Mouse (Mus musculus) neural tube, embryonic 13.5 days (tissue): ENCODE data around the gene Gm27027. TPM values are rescaled to one million over a fixed set of nuclear protein-coding genes. Genes with fewer than 3 reads are reported as not detected.

Experiments used
- ATAC-seq: fragments of 200-750 bp; cut with Nextera tagmentation; 2 replicates; pipeline ENCODE4 v1.8.0; 2017; ENCODE audit warnings: low read depth, mild to moderate bottlenecking, moderate TSS enrichment, moderate library complexity
- H3K27ac ChIP-seq: fragments of 300-500 bp; sonication (generic); replicated peaks from 2 replicates; pipeline ENCODE4 v1.5.1; 2015; ENCODE audit warnings: moderate library complexity, mild to moderate bottlenecking, inconsistent platforms
- H3K27me3 ChIP-seq: fragments of 300-500 bp; sonication (generic); 2 replicates; pipeline ENCODE4 v1.6.1; 2015; ENCODE audit warnings: mild to moderate bottlenecking, inconsistent platforms
- H3K36me3 ChIP-seq: fragments of 300-500 bp; sonication (generic); 2 replicates; pipeline ENCODE4 v1.6.1; 2015; ENCODE audit warnings: mild to moderate bottlenecking, inconsistent platforms
- H3K4me1 ChIP-seq: fragments of 300-500 bp; sonication (generic); replicated peaks from 2 replicates; pipeline ENCODE4 v1.6.1; 2015; ENCODE audit warnings: inconsistent platforms
- H3K4me2 ChIP-seq: fragments of 300-500 bp; sonication (generic); 2 replicates; pipeline ENCODE4 v1.6.1; 2015; ENCODE audit warnings: inconsistent platforms, mild to moderate bottlenecking, moderate library complexity
- H3K4me3 ChIP-seq: fragments of 300-500 bp; sonication (generic); 2 replicates; pipeline ENCODE4 v1.5.1; 2015; ENCODE audit warnings: mild to moderate bottlenecking, inconsistent platforms
- H3K9ac ChIP-seq: fragments of 300-500 bp; sonication (generic); 2 replicates; pipeline ENCODE4 v1.6.1; 2015; ENCODE audit warnings: moderate library complexity, mild to moderate bottlenecking, inconsistent platforms
- H3K9me3 ChIP-seq: fragments of 300-500 bp; sonication (generic); 2 replicates; pipeline ENCODE4 v1.6.1; 2016; ENCODE audit warnings: inconsistent platforms
- WGBS: fragments of 180-500 bp; shearing (Covaris S2); methylation state at CpG from one replicate; pipeline ENCODE4 v1.1.7; 2015; 5-methylcytosine and 5-hydroxymethylcytosine counted together
- polyA plus RNA-seq: library from polyadenylated mRNA; unstranded; fragments of >200 nt; fragmentation: Nextera tagmentation; extraction: Ambion mirVana; gene quantifications from 2 replicates; pipeline ENCODE4 v1.2.1, GENCODE M21; 2015

The Gm27027 gene
- polyA plus RNA-seq: not detected in 2 replicates

- Histone ChIP-seq H3K36me3 (peaks cover 82% of the 10 kb centered on the region), H3K9ac (no peak within 1 kb of the TSS), H3K9me3 (no peaks in the 10 kb centered on the region), H3K4me3 (no peak within 1 kb of the TSS), H3K4me1 (peaks cover 20% of the 10 kb centered on the region), H3K4me2 (no peak within 1 kb of the TSS), H3K27ac (no peak within 1 kb of the TSS), H3K27me3 (no peaks in the 10 kb centered on the region)
- ATAC-seq: no peak
- 84% methylated on average over 6 of the region's 6 CpGs for WGBS
Measured at GRCm38 (mm10) chr2:93996254-93996653, at the start of gene Gm27027. Gene Gm27027, minus strand, starts transcription at chr2:93996354.

DNA sequence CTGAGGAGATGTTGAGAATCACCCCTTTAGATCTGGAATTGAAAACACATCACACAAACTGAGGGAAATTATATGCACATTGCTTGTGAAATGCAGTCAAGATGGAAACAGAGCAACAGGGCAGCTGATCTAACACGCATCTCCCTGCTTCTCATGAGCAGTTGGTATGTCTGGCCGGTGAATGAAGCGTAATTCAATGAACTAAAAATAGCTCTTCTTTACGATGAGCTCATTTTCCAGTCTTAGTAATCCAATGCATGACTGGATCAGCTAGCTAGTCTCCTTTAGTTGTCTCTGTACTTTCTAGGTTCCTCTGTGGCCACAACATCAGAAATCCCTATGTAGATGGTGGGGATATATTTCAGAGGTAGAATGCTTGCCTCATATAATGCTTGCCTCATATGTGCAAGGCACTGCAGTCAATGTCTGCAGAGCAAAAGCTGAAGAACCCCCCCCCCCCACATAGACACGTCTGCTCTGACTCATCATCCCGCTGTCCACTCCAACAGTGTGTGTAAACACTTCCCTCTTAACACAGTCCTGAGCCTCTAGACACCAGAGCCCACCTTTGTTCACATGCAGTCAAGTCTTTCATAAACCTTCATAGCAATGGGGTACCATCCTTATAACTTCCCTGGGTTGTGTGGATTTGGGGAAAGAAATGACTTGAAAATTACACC, 49.4 kb upstream of the Gm27027 start:
- H3K4me1 ChIP-seq: peaks cover 49% of the 10 kb centered on the region

DNA sequence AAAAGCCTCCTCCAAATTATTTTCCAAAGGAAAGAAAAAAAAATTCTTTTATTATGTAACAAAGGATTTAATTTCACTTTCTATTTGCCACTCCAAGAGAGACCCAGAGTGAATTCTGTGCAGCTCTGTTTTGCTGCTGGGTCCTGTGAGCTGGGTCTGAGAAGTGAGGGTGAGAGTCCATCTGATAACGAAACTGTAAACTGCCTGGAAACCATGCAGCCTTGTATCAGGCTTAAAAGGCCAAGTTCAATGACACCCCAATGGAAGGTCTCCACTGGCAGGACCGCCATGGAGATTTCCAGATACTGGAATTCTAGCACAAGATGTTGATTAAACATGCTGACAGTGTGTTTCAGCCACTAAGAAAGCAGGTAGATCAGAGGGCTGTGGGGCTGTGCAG, 48.0 kb upstream of the Gm27027 start:
- Histone ChIP-seq H3K4me1 (peaks cover 38% of the 10 kb centered on the region), H3K4me3 (no peak overlapping the region), H3K9me3 (no peaks in the 10 kb centered on the region), H3K4me2 (no peak overlapping the region), H3K27me3 (no peaks in the 10 kb centered on the region), H3K36me3 (no peaks in the 10 kb centered on the region), H3K9ac (no peak overlapping the region), H3K27ac (no peak overlapping the region)
- ATAC-seq: no peak
- 78% methylated on average over 2 of the region's 2 CpGs for WGBS

More for the DNA sequence above, 49.4 kb upstream of the Gm27027 start:
- Histone ChIP-seq H3K9ac (no peak overlapping the region), H3K4me3 (no peak overlapping the region), H3K36me3 (no peaks in the 10 kb centered on the region), H3K4me2 (no peak overlapping the region), H3K27ac (0 out of 2 replicates have a peak overlapping the region, but pooled peaks have one; percentile 3), H3K27me3 (no peaks in the 10 kb centered on the region), H3K9me3 (no peaks in the 10 kb centered on the region)
- 67% methylated on average over 6 of the region's 6 CpGs for WGBS
- no peak for ATAC-seq

DNA sequence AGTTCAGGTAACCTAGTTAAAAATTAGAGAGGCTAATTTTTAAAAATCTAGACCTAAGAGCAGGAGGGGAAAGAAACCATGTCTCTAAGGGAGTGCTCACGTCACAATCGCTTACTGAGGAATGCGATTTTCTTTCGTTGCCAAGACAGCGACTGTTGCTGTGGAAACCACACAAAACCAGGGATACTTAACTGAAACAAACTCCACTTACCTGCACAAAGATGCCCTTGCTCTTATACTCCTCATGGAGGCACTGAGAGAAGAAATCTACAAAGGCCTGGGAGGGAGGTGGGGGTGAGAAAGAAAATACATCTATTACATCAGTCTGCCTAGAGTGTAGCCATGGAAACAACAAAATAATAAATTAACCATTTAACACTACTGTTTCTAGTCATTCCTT, 47.5 kb upstream of the Gm27027 start:
- Histone ChIP-seq H3K4me1 (peaks cover 33% of the 10 kb centered on the region), H3K9ac (no peak overlapping the region), H3K27me3 (no peaks in the 10 kb centered on the region), H3K9me3 (no peaks in the 10 kb centered on the region), H3K4me2 (no peak overlapping the region), H3K36me3 (no peaks in the 10 kb centered on the region), H3K4me3 (no peak overlapping the region), H3K27ac (no peak overlapping the region)
- WGBS: 45% methylated on average over 5 of the region's 5 CpGs
- ATAC-seq: peak; percentile 62; the same call in 1 of the 2 replicates

DNA sequence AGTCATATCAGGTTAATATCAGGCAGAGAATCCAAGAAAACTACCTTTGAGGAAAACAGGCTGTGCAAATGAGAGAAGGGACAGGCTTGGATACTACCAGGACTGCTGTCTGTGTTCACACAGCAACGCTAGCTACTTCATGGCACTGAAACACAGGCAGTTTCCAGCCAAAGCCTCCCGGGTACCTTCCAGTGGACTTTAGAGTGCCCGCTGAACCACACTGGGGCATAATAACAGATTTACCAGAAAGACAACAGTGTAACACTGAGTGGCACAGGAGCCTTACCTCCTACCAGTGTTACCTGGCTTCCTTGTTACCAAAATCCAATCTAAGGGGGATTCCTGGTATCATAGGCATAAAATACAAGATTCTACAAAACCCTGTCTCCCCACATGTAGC, 46.3 kb upstream of the Gm27027 start:
- Histone ChIP-seq H3K27me3 (no peaks in the 10 kb centered on the region), H3K4me1 (peaks cover 27% of the 10 kb centered on the region), H3K9me3 (no peaks in the 10 kb centered on the region), H3K4me3 (no peak overlapping the region), H3K4me2 (no peak overlapping the region), H3K36me3 (no peaks in the 10 kb centered on the region), H3K27ac (no peak overlapping the region), H3K9ac (no peak overlapping the region)
- ATAC-seq: no peak
- 89% methylated on average over 3 of the region's 3 CpGs for WGBS

DNA sequence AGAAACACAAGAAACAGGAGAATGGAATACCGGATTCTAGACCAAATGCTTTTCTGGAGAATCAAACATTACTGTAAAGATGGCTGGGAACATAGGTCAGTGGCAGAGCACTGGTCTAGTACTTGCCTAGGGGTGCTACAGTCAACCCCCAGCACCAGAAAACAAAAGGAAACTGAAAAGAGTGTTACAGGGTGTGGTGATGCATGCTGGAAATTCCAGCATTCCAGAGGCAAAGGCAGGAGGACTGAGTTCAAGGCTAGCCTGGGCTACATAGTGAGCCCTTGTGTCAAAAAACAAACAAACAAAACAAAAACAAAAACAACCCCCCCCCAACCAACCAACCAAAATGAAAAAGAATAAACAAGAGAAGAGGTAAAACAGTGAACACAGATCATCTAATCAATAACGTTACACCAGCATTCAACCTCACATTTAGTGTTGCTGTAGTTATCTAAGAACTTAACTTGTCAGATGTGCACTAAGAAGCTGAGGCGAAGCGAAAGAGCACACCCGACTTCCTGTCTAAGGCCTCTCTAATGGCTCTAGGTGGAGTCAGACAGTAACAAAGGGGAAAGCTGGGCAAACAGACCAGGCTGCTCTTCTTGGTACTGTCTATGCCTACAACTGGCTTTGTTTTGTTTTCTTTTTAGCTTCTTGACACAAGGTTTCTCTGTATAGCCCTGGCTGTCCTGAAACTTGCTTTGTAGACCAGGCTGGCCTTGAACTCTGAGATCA, 44.4 kb upstream of the Gm27027 start:
- no peaks in the 10 kb centered on the region for H3K9me3 ChIP-seq
- H3K4me2 ChIP-seq: no peak overlapping the region
- WGBS: 91% methylated on average over 5 of the region's 5 CpGs
- no peak overlapping the region for H3K4me3 ChIP-seq
- no peak for ATAC-seq
- no peaks in the 10 kb centered on the region for H3K27me3 ChIP-seq
- no peak overlapping the region for H3K9ac ChIP-seq
- peaks cover 24% of the 10 kb centered on the region for H3K4me1 ChIP-seq
- H3K36me3 ChIP-seq: no peaks in the 10 kb centered on the region
- no peak overlapping the region for H3K27ac ChIP-seq

DNA sequence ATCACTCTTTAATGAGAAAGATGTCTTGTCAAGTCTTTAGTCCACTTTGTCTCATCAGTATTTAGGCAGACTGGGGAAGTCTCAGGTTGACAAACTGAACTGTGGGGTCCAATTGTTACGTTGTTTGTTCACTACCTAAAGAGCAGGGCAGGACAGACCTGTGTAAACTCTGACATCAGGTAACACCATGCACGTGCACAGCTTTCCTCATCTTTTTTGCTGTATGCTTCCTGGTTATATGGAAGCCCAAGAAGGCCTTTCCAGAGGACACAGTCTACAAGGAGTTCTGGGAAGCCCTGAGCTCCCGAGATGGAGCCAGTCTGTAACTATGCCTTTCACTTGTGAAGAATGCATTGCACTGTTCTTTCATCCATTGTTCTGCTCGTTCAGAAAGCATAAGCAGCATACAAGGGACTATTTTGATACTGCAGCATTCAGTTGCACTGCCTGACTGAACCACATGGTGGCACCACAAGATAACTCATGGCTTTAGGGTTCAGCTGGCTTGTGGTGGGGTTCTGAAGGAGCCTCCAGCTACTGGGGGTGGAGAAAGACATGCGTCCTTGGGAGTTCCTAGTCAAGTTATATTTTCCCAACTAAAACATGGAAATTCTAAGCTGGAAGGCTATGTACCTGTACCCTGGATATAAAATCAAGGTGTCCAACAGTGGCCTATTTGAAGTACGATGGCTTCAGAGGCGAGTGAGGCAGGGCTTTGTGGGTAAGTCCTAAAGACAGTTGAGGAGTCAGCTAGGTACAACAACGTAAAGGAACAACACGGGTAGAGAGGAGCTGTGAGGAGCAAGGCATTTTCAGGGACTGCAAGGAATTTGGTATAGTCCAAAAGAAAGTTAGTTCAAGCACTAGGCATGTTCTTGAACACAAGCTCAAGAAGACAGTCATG, 39.5 kb upstream of the Gm27027 start:
- no peak overlapping the region for H3K4me3 ChIP-seq
- H3K36me3 ChIP-seq: peaks cover 23% of the 10 kb centered on the region
- no peaks in the 10 kb centered on the region for H3K4me1 ChIP-seq
- no peaks in the 10 kb centered on the region for H3K9me3 ChIP-seq
- 68% methylated on average over 9 of the region's 9 CpGs for WGBS
- no peaks in the 10 kb centered on the region for H3K27me3 ChIP-seq
- ATAC-seq: peak; percentile 87
- no peak overlapping the region for H3K9ac ChIP-seq
- H3K4me2 ChIP-seq: no peak overlapping the region
- no peak overlapping the region for H3K27ac ChIP-seq

DNA sequence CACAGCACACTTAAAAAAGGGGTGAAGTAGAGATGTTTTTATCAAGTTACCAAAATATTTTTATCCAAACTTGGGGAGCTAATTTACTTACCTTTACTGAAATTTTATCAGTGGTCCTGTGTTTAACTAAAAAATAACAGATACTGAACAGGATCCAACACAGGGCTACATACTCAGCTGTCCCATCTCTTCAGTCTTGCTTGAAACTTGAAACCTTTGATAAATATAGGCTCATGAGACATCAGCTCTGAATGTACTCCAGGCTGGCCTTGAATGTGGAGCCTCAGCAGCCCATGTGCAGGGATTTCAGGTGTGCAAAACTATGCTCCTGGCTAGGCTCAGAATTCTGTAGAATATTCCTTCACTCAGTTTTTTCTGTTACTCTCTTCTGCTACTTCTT, 34.4 kb upstream of the Gm27027 start:
- Histone ChIP-seq H3K27ac (no peak overlapping the region), H3K9ac (no peak overlapping the region), H3K4me3 (no peak overlapping the region), H3K4me1 (no peaks in the 10 kb centered on the region), H3K36me3 (peaks cover 24% of the 10 kb centered on the region), H3K4me2 (no peak overlapping the region), H3K27me3 (no peaks in the 10 kb centered on the region), H3K9me3 (no peaks in the 10 kb centered on the region)
- ATAC-seq: no peak

GRCm38 (mm10) chr2:94024637-94025036, 28.5 kb upstream of the Gm27027 start:
- Histone ChIP-seq H3K9me3 (no peaks in the 10 kb centered on the region), H3K9ac (no peak overlapping the region), H3K27me3 (no peaks in the 10 kb centered on the region; the same call in 1 of the 2 replicates), H3K4me1 (no peaks in the 10 kb centered on the region), H3K36me3 (no peaks in the 10 kb centered on the region), H3K4me3 (no peak overlapping the region), H3K27ac (no peak overlapping the region), H3K4me2 (no peak overlapping the region)
- no peak for ATAC-seq
- 58% methylated on average over 6 of the region's 6 CpGs for WGBS

GRCm38 (mm10) chr2:94010335-94011291, 14.5 kb upstream of the Gm27027 start, which contains the start of gene Alkbh3:
Gene Alkbh3, minus strand, starts transcription at chr2:94010807.
- Histone ChIP-seq H3K36me3 (peaks cover 28% of the 10 kb centered on the region), H3K4me1 (peaks cover 20% of the 10 kb centered on the region), H3K9ac (peak within 1 kb of the TSS; percentile 83), H3K9me3 (0 out of 2 replicates have a peak, but pooled peaks cover 5% of the 10 kb centered on the region), H3K27ac (peak within 1 kb of the TSS; percentile 11; the same call in 1 of the 2 replicates), H3K4me2 (peak within 1 kb of the TSS; percentile 90), H3K4me3 (peak within 1 kb of the TSS; percentile 74), H3K27me3 (no peaks in the 10 kb centered on the region)
- 5% methylated on average over 47 of the region's 47 CpGs for WGBS
- ATAC-seq: peak; percentile 99

DNA sequence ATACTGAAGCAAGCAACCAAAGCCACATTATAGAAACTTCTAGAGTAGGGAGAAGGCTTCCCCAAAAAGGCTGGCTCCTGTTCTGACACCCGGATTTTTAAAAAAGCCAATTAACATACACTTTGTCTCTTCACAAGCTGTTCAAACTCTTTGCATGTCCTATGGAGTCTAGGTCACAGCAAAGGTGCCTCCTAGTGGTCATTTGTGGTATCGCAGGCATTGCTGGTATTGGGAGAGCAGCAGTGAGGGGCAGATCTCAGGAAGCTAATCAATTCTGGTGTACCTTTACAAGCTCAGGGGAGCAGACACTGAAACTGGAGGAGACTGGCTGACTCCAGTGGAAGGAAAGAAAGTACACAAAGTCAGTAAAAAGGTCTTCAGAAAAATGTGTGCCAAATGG, 6.2 kb upstream of the Gm27027 start:
- H3K4me1 ChIP-seq: no peaks in the 10 kb centered on the region
- no peak overlapping the region for H3K9ac ChIP-seq
- H3K27me3 ChIP-seq: no peaks in the 10 kb centered on the region
- ATAC-seq: peak; percentile 84
- H3K4me2 ChIP-seq: no peak overlapping the region
- no peak overlapping the region for H3K27ac ChIP-seq
- no peaks in the 10 kb centered on the region for H3K9me3 ChIP-seq
- H3K4me3 ChIP-seq: no peak overlapping the region
- H3K36me3 ChIP-seq: peaks cover 87% of the 10 kb centered on the region
- WGBS: 8% methylated on average over 2 of the region's 2 CpGs
